Mouse (Mus musculus): ENCODE results near the gene Zfp382. TPM values are rescaled to one million over a fixed set of nuclear protein-coding genes. Genes with fewer than 3 reads are reported as not detected.

The Zfp382 gene
- polyA plus RNA-seq, 1 experiment from 2014 or later, result 9.5 TPM

Small RNA genes within 50 kb of the gene (microRNA-seq; reads per million reads assigned to microRNA genes)
- gene Gm23368, result not detected

Other genes starting within 250 kb of the Zfp382 start
- gene Zfp27, start 215.4 kb upstream of the Zfp382 start, polyA plus RNA-seq (2016; fragmentation: Nextera tagmentation; extraction: Ambion mirVana), result 8.2 and 9.5 TPM in 2 replicates
- gene Zfp383, start 213.7 kb upstream of the Zfp382 start, polyA plus RNA-seq (2016; fragmentation: Nextera tagmentation; extraction: Ambion mirVana), result 2.1 and 3.7 TPM in 2 replicates
- 10.3 and 10.9 TPM in 2 replicates for gene Zfp74, start 167.9 kb upstream of the Zfp382 start, polyA plus RNA-seq (2016; fragmentation: Nextera tagmentation; extraction: Ambion mirVana)
- 32.0 and 33.8 TPM in 2 replicates for gene Zfp568, start 138.0 kb upstream of the Zfp382 start, polyA plus RNA-seq (2016; fragmentation: Nextera tagmentation; extraction: Ambion mirVana)
- 2.7 and 3.2 TPM in 2 replicates for gene Zfp14, start 70.6 kb upstream of the Zfp382 start, polyA plus RNA-seq (2016; fragmentation: Nextera tagmentation; extraction: Ambion mirVana)
- 4.5 and 5.2 TPM in 2 replicates for gene Zfp82, start 49.0 kb upstream of the Zfp382 start, polyA plus RNA-seq (2016; fragmentation: Nextera tagmentation; extraction: Ambion mirVana)
- 0.34 and 1.0 TPM in 2 replicates for gene Gm26920, start 31.5 kb upstream of the Zfp382 start, polyA plus RNA-seq (2016; fragmentation: Nextera tagmentation; extraction: Ambion mirVana)
- gene Zfp566, start 31.4 kb upstream of the Zfp382 start, polyA plus RNA-seq (2016; fragmentation: Nextera tagmentation; extraction: Ambion mirVana), result 7.0 and 10.7 TPM in 2 replicates
- 79.8 and 91.7 TPM in 2 replicates for gene Zfp260, start 27.2 kb upstream of the Zfp382 start, polyA plus RNA-seq (2016; fragmentation: Nextera tagmentation; extraction: Ambion mirVana)
- gene Zfp146, start 47.8 kb downstream of the Zfp382 start, polyA plus RNA-seq (2016; fragmentation: Nextera tagmentation; extraction: Ambion mirVana), result 8.6 and 9.5 TPM in 2 replicates
- gene Cox7a1, start 62.2 kb downstream of the Zfp382 start, polyA plus RNA-seq (2016; fragmentation: Nextera tagmentation; extraction: Ambion mirVana), result 163 and 277 TPM in 2 replicates
- gene Capns1, start 76.9 kb downstream of the Zfp382 start, polyA plus RNA-seq (2016; fragmentation: Nextera tagmentation; extraction: Ambion mirVana), result 76.6 and 84.1 TPM in 2 replicates
- 122 and 127 TPM in 2 replicates for gene Polr2i, start 110.0 kb downstream of the Zfp382 start, polyA plus RNA-seq (2016; fragmentation: Nextera tagmentation; extraction: Ambion mirVana)
- 212 and 246 TPM in 2 replicates for gene Tbcb, start 110.3 kb downstream of the Zfp382 start, polyA plus RNA-seq (2016; fragmentation: Nextera tagmentation; extraction: Ambion mirVana)
- gene Ovol3, start 113.8 kb downstream of the Zfp382 start, polyA plus RNA-seq (2016; fragmentation: Nextera tagmentation; extraction: Ambion mirVana), result not detected in 2 replicates
- gene Thap8, start 158.2 kb downstream of the Zfp382 start, polyA plus RNA-seq (2016; fragmentation: Nextera tagmentation; extraction: Ambion mirVana), result 0.29 and 0.43 TPM in 2 replicates
- gene Wdr62, start 158.5 kb downstream of the Zfp382 start, polyA plus RNA-seq (2016; fragmentation: Nextera tagmentation; extraction: Ambion mirVana), result 11.4 and 13.9 TPM in 2 replicates
- 10.4 and 18.4 TPM in 2 replicates for gene Clip3, start 169.8 kb downstream of the Zfp382 start, polyA plus RNA-seq (2016; fragmentation: Nextera tagmentation; extraction: Ambion mirVana)
- gene Alkbh6, start 186.8 kb downstream of the Zfp382 start, polyA plus RNA-seq (2016; fragmentation: Nextera tagmentation; extraction: Ambion mirVana), result 68.2 and 71.8 TPM in 2 replicates
- 26.8 and 43.1 TPM in 2 replicates for gene Syne4, start 192.9 kb downstream of the Zfp382 start, polyA plus RNA-seq (2016; fragmentation: Nextera tagmentation; extraction: Ambion mirVana)
- gene E130208F15Rik, start 199.8 kb downstream of the Zfp382 start, polyA plus RNA-seq (2016; fragmentation: Nextera tagmentation; extraction: Ambion mirVana), result 2.5 and 3.2 TPM in 2 replicates
- gene Sdhaf1, start 202.0 kb downstream of the Zfp382 start, polyA plus RNA-seq (2016; fragmentation: Nextera tagmentation; extraction: Ambion mirVana), result 15.1 and 16.4 TPM in 2 replicates
- 1.3 and 2.0 TPM in 2 replicates for gene Lrfn3, start 240.8 kb downstream of the Zfp382 start, polyA plus RNA-seq (2016; fragmentation: Nextera tagmentation; extraction: Ambion mirVana)

All from heart, embryonic 10.5 days (tissue).